Mouse (Mus musculus) cortical plate, adult 2 months (tissue): Measurements from ENCODE around the gene Ppp2r1b. TPM values are rescaled to one million over a fixed set of nuclear protein-coding genes. Genes with fewer than 3 reads are reported as not detected.

Experiments used
- H3K27ac ChIP-seq: fragments of 200-500 bp; 2 replicates; pipeline ENCODE4 v1.5.1; 2012; ENCODE audit warnings: low read length, control low read depth, inconsistent platforms; ENCODE audit not compliant: insufficient read depth
- H3K4me1 ChIP-seq: fragments of 200-500 bp; 2 replicates; pipeline ENCODE4 v1.6.1; 2011; ENCODE audit warnings: low read length; ENCODE audit not compliant: control insufficient read depth, insufficient read depth
- H3K4me3 ChIP-seq: fragments of 200-500 bp; 2 replicates; pipeline ENCODE4 v1.5.1; 2011; ENCODE audit warnings: mild to moderate bottlenecking, low read length, control low read depth; ENCODE audit not compliant: insufficient read depth
- CTCF ChIP-seq: fragments of 200-500 bp; IDR thresholded peaks from 2 replicates; pipeline ENCODE4 v1.5.1; 2011; ENCODE audit warnings: mild to moderate bottlenecking, control low read depth, low read length; ENCODE audit not compliant: insufficient read depth; ENCODE audit errors: extremely low read depth
- POLR2A ChIP-seq: fragments of 200-500 bp; IDR thresholded peaks from 2 replicates; pipeline ENCODE4 v1.6.1; 2011; ENCODE audit warnings: mild to moderate bottlenecking, low read length, control low read depth; ENCODE audit not compliant: insufficient read depth; ENCODE audit errors: extremely low read depth
- polyA plus RNA-seq: library from polyadenylated mRNA; depleted of rRNA; stranded (reverse); fragments of >200 nt; gene quantifications from 2 replicates; pipeline ENCODE4 v1.2.3, GENCODE M21; 2012

Ppp2r1b gene
- polyA plus RNA-seq, 1 experiment, result 14.9 TPM

GRCm38 (mm10) chr9:50835068-50835705 is 9.9 kb upstream of the Ppp2r1b start:
- H3K4me1 ChIP-seq, result no peaks in the 10 kb centered on the region
- no peak overlapping the region for H3K4me3 ChIP-seq
- no peak overlapping the region for H3K27ac ChIP-seq
- TF ChIP-seq CTCF (no peak), POLR2A (no peak)

GRCm38 (mm10) chr9:50836097-50836496 is 9.0 kb upstream of the Ppp2r1b start:
- H3K4me1 ChIP-seq, result no peaks in the 10 kb centered on the region
- H3K4me3 ChIP-seq, result no peak overlapping the region
- TF ChIP-seq POLR2A (no peak), CTCF (no peak)
- no peak overlapping the region for H3K27ac ChIP-seq

- no peak overlapping the region for H3K4me3 ChIP-seq
- H3K27ac ChIP-seq, result no peak overlapping the region
- no peak for TF ChIP-seq POLR2A
- no peak for TF ChIP-seq CTCF
- H3K4me1 ChIP-seq, result no peaks in the 10 kb centered on the region
These were observed 3.9 kb upstream of the Ppp2r1b start for GRCm38 (mm10) chr9:50841079-50841789.

GRCm38 (mm10) chr9:50845547-50845946 is 446 bp downstream of the Ppp2r1b start:
- Histone ChIP-seq H3K27ac (no peak overlapping the region), H3K4me1 (peaks cover 2% of the 10 kb centered on the region; the same call in 1 of the 2 replicates), H3K4me3 (no peak overlapping the region)
- TF ChIP-seq POLR2A (no peak), CTCF (no peak)

- TF ChIP-seq CTCF, result no peak
- no peak for TF ChIP-seq POLR2A
- H3K4me1 ChIP-seq, result peaks cover 2% of the 10 kb centered on the region; the same call in 1 of the 2 replicates
- no peak overlapping the region for H3K4me3 ChIP-seq
- no peak overlapping the region for H3K27ac ChIP-seq
These were observed 2.0 kb downstream of the Ppp2r1b start for GRCm38 (mm10) chr9:50847133-50847532.

- Histone ChIP-seq H3K4me1 (peaks cover 2% of the 10 kb centered on the region; the same call in 1 of the 2 replicates), H3K4me3 (no peak overlapping the region), H3K27ac (no peak overlapping the region)
- TF ChIP-seq POLR2A (no peak), CTCF (no peak)
These were observed 2.7 kb downstream of the Ppp2r1b start for GRCm38 (mm10) chr9:50847606-50848368.

- no peak overlapping the region for H3K4me3 ChIP-seq
- H3K27ac ChIP-seq, result no peak overlapping the region
- H3K4me1 ChIP-seq, result peaks cover 2% of the 10 kb centered on the region; the same call in 1 of the 2 replicates
- TF ChIP-seq CTCF, result no peak
- no peak for TF ChIP-seq POLR2A
These were observed 3.7 kb downstream of the Ppp2r1b start for GRCm38 (mm10) chr9:50848821-50849220.

GRCm38 (mm10) chr9:50849249-50849648 is 4.1 kb downstream of the Ppp2r1b start:
- no peak overlapping the region for H3K4me3 ChIP-seq
- H3K27ac ChIP-seq, result no peak overlapping the region
- H3K4me1 ChIP-seq, result peaks cover 2% of the 10 kb centered on the region; the same call in 1 of the 2 replicates
- no peak for TF ChIP-seq POLR2A
- TF ChIP-seq CTCF, result peak; percentile 88

GRCm38 (mm10) chr9:50849755-50850154 is 4.7 kb downstream of the Ppp2r1b start:
- no peak overlapping the region for H3K27ac ChIP-seq
- H3K4me3 ChIP-seq, result no peak overlapping the region
- no peak for TF ChIP-seq CTCF
- no peak for TF ChIP-seq POLR2A
- H3K4me1 ChIP-seq, result peaks cover 2% of the 10 kb centered on the region; the same call in 1 of the 2 replicates

GRCm38 (mm10) chr9:50850271-50850670 is 5.2 kb downstream of the Ppp2r1b start:
- TF ChIP-seq CTCF (no peak), POLR2A (no peak)
- H3K4me1 ChIP-seq, result peaks cover 2% of the 10 kb centered on the region; the same call in 1 of the 2 replicates
- H3K27ac ChIP-seq, result no peak overlapping the region
- H3K4me3 ChIP-seq, result no peak overlapping the region
